Mouse (Mus musculus): ENCODE data around the gene Wdr26.

DNA sequence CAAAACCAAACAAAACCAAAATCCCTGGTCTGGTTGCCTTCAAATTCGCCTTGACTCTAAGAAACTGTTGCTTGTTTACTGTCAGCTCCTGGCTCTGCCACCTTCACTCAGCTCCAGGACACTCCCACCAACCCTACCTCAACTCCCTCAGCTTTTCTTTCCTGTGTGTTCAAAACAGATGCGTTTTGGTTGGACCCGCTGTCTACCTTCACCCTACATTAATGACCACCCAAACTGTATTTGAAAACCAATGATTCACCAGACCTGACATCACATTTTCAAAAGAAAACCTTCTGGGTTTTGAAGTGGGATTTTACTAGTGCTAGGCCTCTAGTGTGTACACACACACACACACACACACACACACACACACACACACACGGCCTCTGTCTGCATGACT, 1.7 kb downstream of the Wdr26 start:
- TF ChIP-seq POLR2A (IDR thresholded peaks at IDR 0.05; ENCODE audit: insufficient read length, low read depth) (no peak), TCF12 (IDR thresholded peaks at IDR 0.05; ENCODE audit: insufficient read depth, poor library complexity, severe bottlenecking) (no peak), MAX (IDR thresholded peaks at IDR 0.05; ENCODE audit: low read depth) (no peak), E2F4 (IDR thresholded peaks at IDR 0.05; ENCODE audit: insufficient read depth) (no peak), MYOD1 (IDR thresholded peaks at IDR 0.05; ENCODE audit: control insufficient read depth in 1 of 3, insufficient read length in 2 of 3, low read depth in 2 of 3) (no peak), POLR2AphosphoS2 (IDR thresholded peaks at IDR 0.05; ENCODE audit: insufficient read length, low read depth) (no peak), REST (IDR thresholded peaks at IDR 0.05; ENCODE audit: insufficient read depth, insufficient read length) (no peak), SRF (IDR thresholded peaks at IDR 0.05; ENCODE audit: control insufficient read depth, insufficient read length, low read depth) (no peak), USF1 (IDR thresholded peaks at IDR 0.05; ENCODE audit: low read depth) (no peak), MYOG (IDR thresholded peaks at IDR 0.05; ENCODE audit: control insufficient read depth in 1 of 3, insufficient read depth in 1 of 3, insufficient read length in 2 of 3, low read depth in 2 of 3) (no peak)

Data from myocyte (in vitro differentiated cells).